Mouse (Mus musculus): ENCODE data around the gene Arvcf. TPM values are rescaled to one million over a fixed set of nuclear protein-coding genes. Genes with fewer than 3 reads are reported as not detected.

Gene Arvcf
- polyA plus RNA-seq, 1 experiment, result 49.9 TPM

- H3K4me1 ChIP-seq (ENCODE audit: control insufficient read depth, insufficient read depth, low read length), result no peaks in the 10 kb centered on the region
- TF ChIP-seq POLR2A (IDR thresholded peaks at IDR 0.05; ENCODE audit: borderline replicate concordance, extremely low read depth, low read depth, low read length) (no peak), CTCF (IDR thresholded peaks at IDR 0.05; ENCODE audit: insufficient read depth, low read length) (no peak)
- H3K4me3 ChIP-seq (replicated peaks; ENCODE audit: extremely low read depth, low read depth, low read length), result no peak overlapping the region
- no peak for DNase-seq
- WGBS, result 95% methylated on average over 4 of the region's 4 CpGs
These were observed 25.6 kb downstream of the Arvcf start for GRCm38 (mm10) chr16:18373632-18374031.

DNA sequence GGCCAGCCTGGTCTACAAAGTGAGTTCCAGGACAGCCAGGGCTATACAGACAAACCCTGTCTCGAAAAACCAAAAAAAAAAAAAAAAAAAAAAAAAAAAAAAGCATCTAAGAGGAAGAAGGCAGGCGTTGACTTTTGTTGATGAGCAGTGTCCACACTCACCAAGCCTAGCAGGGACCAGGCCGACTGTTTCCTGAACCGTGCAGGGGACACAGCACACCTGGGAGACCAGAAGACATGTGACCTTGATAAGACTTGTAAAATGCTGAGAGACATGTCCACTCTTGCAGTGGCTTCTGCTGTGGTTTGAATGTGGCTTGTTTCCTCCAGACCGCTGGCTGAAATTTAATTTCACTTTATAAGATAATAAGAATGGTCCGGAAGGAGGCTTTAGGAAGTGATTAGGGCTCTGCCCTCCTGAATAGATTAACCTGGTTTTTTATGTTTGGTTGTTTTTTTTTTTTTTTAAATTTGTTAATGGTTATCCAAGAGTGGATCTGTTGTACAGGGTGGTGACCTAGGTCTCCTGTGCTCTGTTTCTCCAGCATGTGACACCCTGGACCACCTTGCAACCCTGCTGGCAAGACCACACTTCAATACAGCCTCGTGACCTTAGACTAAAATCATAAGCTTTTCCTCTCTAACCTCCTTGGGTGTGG is 28.4 kb downstream of the Arvcf start:
- no peak for DNase-seq
- Histone ChIP-seq H3K4me1 (ENCODE audit: control insufficient read depth, insufficient read depth, low read length) (no peaks in the 10 kb centered on the region), H3K4me3 (replicated peaks; ENCODE audit: extremely low read depth, low read depth, low read length) (no peak overlapping the region)
- TF ChIP-seq POLR2A (IDR thresholded peaks at IDR 0.05; ENCODE audit: borderline replicate concordance, extremely low read depth, low read depth, low read length), result no peak
- TF ChIP-seq CTCF (IDR thresholded peaks at IDR 0.05; ENCODE audit: insufficient read depth, low read length), result no peak
- 67% methylated on average over 7 of the region's 7 CpGs for WGBS

DNA sequence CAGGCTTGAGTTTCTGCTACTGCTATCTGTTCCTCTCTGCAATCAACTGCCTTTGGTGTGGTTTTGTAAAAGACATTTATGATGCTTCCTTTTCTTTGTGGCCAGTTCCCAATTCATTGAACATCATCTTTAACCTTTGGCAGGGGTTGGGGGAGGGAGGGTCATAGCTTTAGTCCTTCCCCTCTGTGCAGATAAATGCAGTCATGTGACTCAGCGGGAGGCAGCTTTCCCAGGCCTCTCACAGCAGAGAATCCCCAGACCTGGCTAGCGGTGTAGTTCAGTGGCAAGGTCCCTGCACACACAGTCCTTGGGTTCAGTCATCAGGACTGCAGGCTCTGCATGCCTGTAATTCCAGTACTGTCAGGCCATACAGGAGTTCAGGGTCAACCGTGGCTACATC is 29.2 kb downstream of the Arvcf start:
- WGBS, result 64% methylated on average over 3 of the region's 3 CpGs
- no peak for DNase-seq
- no peak for TF ChIP-seq POLR2A (IDR thresholded peaks at IDR 0.05; ENCODE audit: borderline replicate concordance, extremely low read depth, low read depth, low read length)
- no peak for TF ChIP-seq CTCF (IDR thresholded peaks at IDR 0.05; ENCODE audit: insufficient read depth, low read length)
- no peaks in the 10 kb centered on the region for H3K4me1 ChIP-seq (ENCODE audit: control insufficient read depth, insufficient read depth, low read length)
- no peak overlapping the region for H3K4me3 ChIP-seq (replicated peaks; ENCODE audit: extremely low read depth, low read depth, low read length)

GRCm38 (mm10) chr16:18378489-18378888 is 30.5 kb downstream of the Arvcf start:
- TF ChIP-seq CTCF (IDR thresholded peaks at IDR 0.05; ENCODE audit: insufficient read depth, low read length), result no peak
- no peak for TF ChIP-seq POLR2A (IDR thresholded peaks at IDR 0.05; ENCODE audit: borderline replicate concordance, extremely low read depth, low read depth, low read length)
- DNase-seq, result no peak
- H3K4me3 ChIP-seq (replicated peaks; ENCODE audit: extremely low read depth, low read depth, low read length), result no peak overlapping the region
- 38% methylated on average over 1 of the region's 1 CpGs for WGBS
- H3K4me1 ChIP-seq (ENCODE audit: control insufficient read depth, insufficient read depth, low read length), result no peaks in the 10 kb centered on the region

GRCm38 (mm10) chr16:18379338-18380001 is 31.5 kb downstream of the Arvcf start:
- TF ChIP-seq CTCF (IDR thresholded peaks at IDR 0.05; ENCODE audit: insufficient read depth, low read length) (no peak), POLR2A (IDR thresholded peaks at IDR 0.05; ENCODE audit: borderline replicate concordance, extremely low read depth, low read depth, low read length) (no peak)
- no peaks in the 10 kb centered on the region for H3K4me1 ChIP-seq (ENCODE audit: control insufficient read depth, insufficient read depth, low read length)
- 87% methylated on average over 8 of the region's 8 CpGs for WGBS
- DNase-seq, result no peak
- H3K4me3 ChIP-seq (replicated peaks; ENCODE audit: extremely low read depth, low read depth, low read length), result no peak overlapping the region

DNA sequence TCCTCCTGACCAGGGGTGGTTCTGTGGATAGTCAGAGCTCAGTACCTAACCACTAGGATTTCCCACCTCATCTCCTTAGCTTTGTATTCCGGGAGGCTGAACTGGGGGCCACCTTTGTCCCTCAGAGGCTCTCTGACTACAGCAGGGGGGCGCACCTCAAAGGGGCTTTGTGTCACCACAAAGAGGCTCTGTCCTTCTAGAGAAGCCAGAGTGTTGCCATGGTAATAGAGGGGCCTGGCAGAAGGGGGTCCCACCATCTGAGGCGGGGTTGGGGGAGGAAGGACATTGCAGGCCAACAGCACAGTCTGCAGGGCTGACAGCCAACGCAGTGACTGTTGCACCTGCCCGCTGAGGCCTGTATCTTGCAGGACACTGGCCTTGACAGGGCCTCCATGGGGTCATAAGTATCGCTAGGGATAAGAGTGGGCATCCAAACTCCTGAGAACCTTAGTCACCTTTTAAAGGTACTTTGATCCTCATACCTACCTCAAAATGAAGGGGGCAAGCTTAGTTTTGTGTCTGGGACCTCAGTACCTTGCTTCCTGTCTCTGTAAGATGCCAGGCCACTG is 32.6 kb downstream of the Arvcf start:
- TF ChIP-seq CTCF (IDR thresholded peaks at IDR 0.05; ENCODE audit: insufficient read depth, low read length) (no peak), POLR2A (IDR thresholded peaks at IDR 0.05; ENCODE audit: borderline replicate concordance, extremely low read depth, low read depth, low read length) (no peak)
- Histone ChIP-seq H3K4me1 (ENCODE audit: control insufficient read depth, insufficient read depth, low read length) (no peaks in the 10 kb centered on the region), H3K4me3 (replicated peaks; ENCODE audit: extremely low read depth, low read depth, low read length) (no peak overlapping the region)
- no peak for DNase-seq
- WGBS, result 71% methylated on average over 6 of the region's 6 CpGs

GRCm38 (mm10) chr16:18381621-18382258 is 33.8 kb downstream of the Arvcf start:
- Histone ChIP-seq H3K4me1 (ENCODE audit: control insufficient read depth, insufficient read depth, low read length) (no peaks in the 10 kb centered on the region), H3K4me3 (replicated peaks; ENCODE audit: extremely low read depth, low read depth, low read length) (no peak overlapping the region)
- TF ChIP-seq POLR2A (IDR thresholded peaks at IDR 0.05; ENCODE audit: borderline replicate concordance, extremely low read depth, low read depth, low read length), result no peak
- TF ChIP-seq CTCF (IDR thresholded peaks at IDR 0.05; ENCODE audit: insufficient read depth, low read length), result no peak
- WGBS, result 72% methylated on average over 6 of the region's 6 CpGs
- no peak for DNase-seq

GRCm38 (mm10) chr16:18383045-18383726 is 35.2 kb downstream of the Arvcf start:
- no peak for TF ChIP-seq CTCF (IDR thresholded peaks at IDR 0.05; ENCODE audit: insufficient read depth, low read length)
- no peak for TF ChIP-seq POLR2A (IDR thresholded peaks at IDR 0.05; ENCODE audit: borderline replicate concordance, extremely low read depth, low read depth, low read length)
- Histone ChIP-seq H3K4me3 (replicated peaks; ENCODE audit: extremely low read depth, low read depth, low read length) (no peak overlapping the region), H3K4me1 (ENCODE audit: control insufficient read depth, insufficient read depth, low read length) (peaks cover 4% of the 10 kb centered on the region)
- DNase-seq, result no peak
- 69% methylated on average over 9 of the region's 9 CpGs for WGBS

DNA sequence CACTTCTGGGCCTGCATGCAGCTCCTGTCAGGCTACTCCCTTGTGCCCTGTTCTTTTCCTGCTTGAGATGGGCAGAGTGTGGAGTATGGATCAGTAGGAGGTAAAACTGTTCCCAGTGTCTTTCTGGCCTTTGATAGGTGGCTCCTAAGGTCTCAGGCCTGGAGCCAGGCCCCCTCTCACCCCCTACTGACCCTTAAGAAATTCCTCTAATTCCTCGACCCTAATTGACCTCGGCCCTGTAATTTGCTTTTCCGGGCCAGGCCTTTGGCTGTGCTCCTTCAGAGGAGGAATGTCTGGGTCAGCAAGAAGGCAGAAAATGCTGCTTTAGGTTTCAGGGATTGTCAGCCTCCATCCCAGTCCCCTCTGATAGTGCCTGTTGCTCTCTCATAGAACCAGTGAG is 35.8 kb downstream of the Arvcf start:
- DNase-seq, result no peak
- Histone ChIP-seq H3K4me1 (ENCODE audit: control insufficient read depth, insufficient read depth, low read length) (peaks cover 9% of the 10 kb centered on the region), H3K4me3 (replicated peaks; ENCODE audit: extremely low read depth, low read depth, low read length) (no peak overlapping the region)
- 51% methylated on average over 3 of the region's 3 CpGs for WGBS
- TF ChIP-seq CTCF (IDR thresholded peaks at IDR 0.05; ENCODE audit: insufficient read depth, low read length) (no peak), POLR2A (IDR thresholded peaks at IDR 0.05; ENCODE audit: borderline replicate concordance, extremely low read depth, low read depth, low read length) (no peak)

Data from lung, adult 2 months (tissue).